Mouse (Mus musculus) adipocyte (in vitro differentiated cells): ENCODE results near the gene Zfp819.

Experiments used
- DNase-seq: peaks from one replicate; pipeline ENCODE4 v3.0.0-alpha.2; 2016; ENCODE audit warnings: low spot score

Zfp819 gene

DNA sequence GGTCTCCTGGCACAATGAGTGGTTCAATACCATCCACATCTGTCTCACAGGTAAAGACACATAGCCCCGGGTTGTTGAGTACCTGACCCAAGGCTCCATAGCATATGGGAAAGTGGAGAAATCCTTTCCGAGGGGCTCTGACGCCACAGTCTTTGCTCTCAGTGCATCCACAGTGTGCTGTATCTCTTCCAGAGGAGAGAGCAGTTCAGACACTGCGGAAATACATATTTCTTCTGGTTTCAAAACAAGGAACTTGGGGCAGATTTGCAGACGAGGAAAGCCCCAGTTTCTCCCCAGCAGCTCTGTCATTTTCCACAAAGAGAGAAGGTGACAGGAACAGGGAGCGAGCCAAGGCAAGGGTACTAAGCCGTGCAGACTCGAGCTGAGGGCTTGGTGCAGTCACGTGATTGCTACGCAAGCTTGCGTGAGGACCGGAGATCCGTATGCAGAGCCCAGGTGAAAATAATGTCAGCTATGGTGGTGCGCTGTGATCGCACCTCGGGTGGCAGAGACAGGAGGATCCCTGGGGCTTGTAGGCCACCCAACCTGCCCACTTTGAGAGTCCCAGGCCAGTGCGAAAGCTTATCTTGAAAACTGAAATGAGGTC lies 36.2 kb downstream of the Zfp819 start:
- DNase-seq: no peak

DNA sequence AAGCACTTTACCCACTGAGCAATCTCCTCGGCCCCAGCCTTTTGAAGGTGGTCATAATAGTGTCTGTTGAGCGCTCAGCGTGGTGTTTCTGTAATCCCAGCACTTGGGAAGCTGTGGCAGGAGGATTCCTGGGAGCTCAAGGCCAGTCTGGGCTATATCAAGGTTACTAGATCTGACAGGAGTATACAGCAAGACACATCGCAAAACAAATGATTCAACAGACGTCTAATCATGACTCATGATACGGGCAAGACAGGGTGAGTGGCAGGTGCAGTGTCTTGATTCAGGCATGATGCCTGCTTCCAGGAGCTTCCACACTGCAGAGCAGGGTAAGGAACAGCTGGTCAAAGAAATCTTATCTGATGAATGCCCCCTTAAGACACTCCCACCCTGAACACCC lies 45.7 kb downstream of the Zfp819 start:
- DNase-seq: no peak

DNA sequence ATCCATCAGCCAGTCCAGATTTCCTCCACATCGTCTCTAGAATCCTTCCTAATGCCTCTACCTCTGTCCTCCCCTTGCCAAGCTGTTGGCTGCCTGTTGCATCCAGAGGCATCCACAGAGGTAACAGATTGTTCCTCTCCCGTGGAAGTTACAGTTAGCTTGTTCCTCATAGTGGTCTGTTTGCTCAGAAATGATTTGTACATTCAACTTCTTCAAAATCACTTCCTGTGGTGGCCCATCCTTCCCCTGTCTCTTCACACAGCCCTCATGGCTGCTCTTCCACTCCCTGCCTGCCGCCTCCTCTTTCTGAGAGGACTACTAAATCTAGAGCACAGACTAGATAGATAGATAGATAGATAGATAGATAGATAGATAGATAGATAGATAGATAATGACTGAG lies 47.5 kb downstream of the Zfp819 start:
- DNase-seq: no peak

DNA sequence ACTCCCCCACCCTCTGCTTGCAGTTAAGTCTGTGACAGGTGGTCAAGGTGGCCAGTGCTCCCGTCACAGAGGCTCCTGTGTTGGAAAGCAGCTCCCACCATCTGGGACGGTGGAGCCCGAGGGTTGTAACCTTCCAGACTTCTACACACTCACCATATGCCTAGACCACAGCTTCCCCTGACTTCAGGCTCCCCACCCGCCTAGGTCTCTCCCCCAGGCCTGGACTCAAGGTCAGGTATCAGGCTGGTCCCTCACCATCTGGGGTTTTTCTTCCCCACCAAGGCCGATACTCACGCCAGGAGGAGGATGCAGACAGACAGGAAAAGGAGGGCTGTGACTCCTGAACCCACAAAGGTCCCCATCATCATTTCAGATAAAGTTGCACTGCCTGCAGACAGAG lies 49.3 kb downstream of the Zfp819 start:
- no peak for DNase-seq

DNA sequence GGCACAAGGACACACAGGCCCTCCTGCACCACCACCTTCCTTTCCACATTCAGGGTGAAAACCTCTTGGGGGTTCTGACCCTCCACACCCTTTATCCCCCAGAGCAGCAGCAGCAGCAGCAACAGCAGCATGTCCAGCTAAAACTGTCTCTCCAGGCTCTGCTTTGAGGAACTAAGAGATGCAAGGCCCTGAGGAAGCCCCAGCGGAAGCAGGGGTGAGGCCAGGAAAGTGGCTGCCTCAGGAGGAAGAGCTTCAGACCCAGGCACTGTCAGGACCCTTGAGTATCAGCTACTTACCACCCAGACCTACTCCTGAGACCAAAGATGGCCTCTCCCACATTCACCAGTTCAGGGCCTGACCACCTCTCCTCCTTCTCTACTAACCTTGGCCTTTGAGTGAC lies 53.0 kb downstream of the Zfp819 start, which contains the start of gene Siglece:
Gene Siglece, minus strand, starts transcription at position 160 of the 400 bp plus-strand sequence.
- DNase-seq: no peak

DNA sequence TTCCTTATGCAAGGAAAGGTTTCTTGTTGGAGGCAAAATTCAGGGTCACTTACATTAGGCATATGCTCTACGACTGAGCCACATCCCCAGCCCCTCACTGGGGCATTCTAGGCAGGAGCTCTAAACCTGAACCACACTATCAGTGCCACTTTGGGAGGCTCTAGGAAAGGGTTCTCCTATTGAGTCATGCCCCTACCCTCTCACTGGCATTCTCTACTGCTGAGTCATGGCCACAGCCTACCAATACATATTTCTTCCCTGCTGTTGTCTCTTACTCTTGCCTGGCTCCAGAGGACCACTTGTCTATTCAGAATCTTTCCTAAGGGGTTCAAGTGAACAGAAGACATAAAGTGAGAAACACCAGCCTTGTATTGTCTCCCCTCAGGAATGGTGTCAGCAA lies 55.8 kb downstream of the Zfp819 start:
- DNase-seq: no peak

DNA sequence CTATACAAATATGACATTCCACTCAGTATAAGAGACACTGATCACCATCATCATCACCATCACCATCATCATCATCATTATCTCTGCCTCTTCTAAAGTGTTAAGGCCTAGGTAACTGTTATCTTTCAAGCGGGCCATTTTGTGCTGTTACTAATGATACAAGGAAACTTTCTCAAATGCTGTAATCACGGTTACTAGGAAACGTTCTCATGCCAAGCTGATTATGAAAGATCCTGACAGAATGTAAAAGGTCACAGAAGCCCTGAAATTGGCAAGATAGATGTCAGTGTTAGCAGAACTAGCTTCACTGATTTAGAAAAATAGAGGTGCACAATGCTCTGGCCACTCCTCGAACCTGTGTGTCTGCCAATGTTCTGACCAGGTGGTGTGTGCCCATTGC lies 60.3 kb downstream of the Zfp819 start:
- DNase-seq: peak; percentile 63
